Comparison of ENCODE assay signal across 23 mouse cellular contexts in the genomic region with DNA sequence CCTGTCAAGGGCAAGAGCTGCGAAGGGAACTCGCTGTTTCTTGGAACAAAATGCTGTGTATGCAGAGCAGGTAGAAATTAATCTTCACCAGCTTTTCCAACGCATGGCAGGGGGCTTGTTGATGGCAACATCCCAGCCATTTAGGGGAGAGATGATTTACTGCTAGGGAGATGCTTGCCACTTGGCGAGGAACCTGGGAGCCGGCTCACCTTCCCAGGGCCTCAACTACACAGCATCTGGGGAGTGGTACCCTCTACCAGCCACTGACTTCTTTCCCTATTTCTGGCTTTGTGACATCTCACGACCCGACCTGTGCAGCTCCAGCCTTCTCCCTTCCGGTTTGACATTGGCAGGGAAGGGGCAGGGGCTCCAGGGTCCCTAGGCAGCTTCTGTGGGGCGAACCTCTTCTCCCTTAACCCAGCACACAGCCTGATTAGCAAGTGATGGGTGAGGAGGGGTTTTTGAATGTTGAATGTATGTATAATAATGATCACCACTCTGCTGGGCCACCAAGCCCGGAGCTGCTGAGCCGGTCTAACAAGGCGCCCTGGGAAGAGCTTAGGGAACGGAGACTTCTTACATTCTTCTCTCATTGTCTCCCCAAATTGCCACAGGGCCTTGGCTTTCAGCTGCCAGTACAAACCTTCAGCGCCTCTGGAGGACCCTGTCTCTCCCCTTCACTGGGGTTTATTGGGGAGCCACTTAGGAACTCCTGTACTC. TPM values are rescaled to one million over a fixed set of nuclear protein-coding genes. Genes with fewer than 3 reads are reported as not detected.
DNase-seq lines count a peak whose midpoint lies in the region; ATAC-seq and TF ChIP-seq lines count a peak whose summit lies in the region.
"Had no signal": no experiment of that assay in that cellular context is flagged by ENCODE, and none has a peak within 500 bp of the region (broad histone marks: within the 10 kb centered on the region; RNA-seq: fewer than 3 reads in every experiment).

No protein-coding gene starts in this region.

- WGBS in intestine, postnatal 0 days = 45% methylated on average over 14 of the region's 14 CpGs
- 49% methylated on average over 14 of the region's 14 CpGs for WGBS in intestine, embryonic 15.5 days
- 5% methylated on average over 14 of the region's 14 CpGs for WGBS in embryonic facial prominence, embryonic 11.5 days
- 21% methylated on average over 14 of the region's 14 CpGs for WGBS in neural tube, embryonic 11.5 days

- no peak for TF ChIP-seq CTCF in intestine, postnatal 0 days (IDR thresholded peaks at IDR 0.05; ENCODE audit: low read depth)

- H3K9me3 ChIP-seq in intestine, postnatal 0 days (ENCODE audit: control insufficient read depth) = no peaks in the 10 kb centered on the region
- H3K9me3 ChIP-seq in intestine, embryonic 15.5 days = no peaks in the 10 kb centered on the region
- H3K9me3 ChIP-seq in embryonic facial prominence, embryonic 11.5 days (replicated peaks; ENCODE audit: control insufficient read depth, low read length) = no peaks in the 10 kb centered on the region
- no peaks in the 10 kb centered on the region for H3K9me3 ChIP-seq in neural tube, embryonic 11.5 days (ENCODE audit: control insufficient read depth, low read length)
- H3K9me3 ChIP-seq: embryonic facial prominence, embryonic 13.5 days had no signal

- 0 out of 2 replicates have a peak overlapping the region, but pooled peaks have one; percentile 36 for H3K4me3 ChIP-seq in intestine, postnatal 0 days (ENCODE audit: low read depth, low read length)
- no peak overlapping the region for H3K4me3 ChIP-seq in intestine, embryonic 15.5 days (replicated peaks)
- no peak overlapping the region for H3K4me3 ChIP-seq in embryonic facial prominence, embryonic 11.5 days (ENCODE audit: low read depth, low read length)
- no peak overlapping the region for H3K4me3 ChIP-seq in neural tube, embryonic 11.5 days (ENCODE audit: low read depth, low read length)

- H3K27ac ChIP-seq in intestine, postnatal 0 days (ENCODE audit: low read depth, low read length) = no peak overlapping the region
- no peak overlapping the region for H3K27ac ChIP-seq in intestine, embryonic 15.5 days
- H3K27ac ChIP-seq in embryonic facial prominence, embryonic 11.5 days (replicated peaks; ENCODE audit: low read depth, low read length) = no peak overlapping the region
- no peak overlapping the region for H3K27ac ChIP-seq in neural tube, embryonic 11.5 days (ENCODE audit: low read depth, low read length)
- H3K27ac ChIP-seq: embryonic facial prominence, embryonic 13.5 days had no signal

- DNase-seq in R1 (ENCODE audit: low read depth, low spot score) = peak; percentile 19
- peak; percentile 38 for DNase-seq in embryonic facial prominence, embryonic 11.5 days (ENCODE audit: low spot score)
- DNase-seq in neural tube, embryonic 11.5 days (ENCODE audit: low spot score) = peak; percentile 29
- DNase-seq in ovary, adult 18-20 months (ENCODE audit: low spot score) = no peak
- no peak for DNase-seq in adrenal gland, adult 18-20 months (ENCODE audit: low spot score in 2 of 2)
- DNase-seq: adrenal gland, postnatal 25 days; cerebellum, adult 9-10 months; heart, postnatal 4 days; kidney, adult 8-10 months; lung, postnatal 14 days; right cerebral cortex, adult 18-20 months; spleen, adult 18-20 months had no signal

- H3K27me3 ChIP-seq in intestine, postnatal 0 days (replicated peaks; ENCODE audit: control insufficient read depth, insufficient read depth, low read length) = peaks cover 98% of the 10 kb centered on the region
- H3K27me3 ChIP-seq in intestine, embryonic 15.5 days (replicated peaks) = peaks cover 92% of the 10 kb centered on the region
- H3K27me3 ChIP-seq in embryonic facial prominence, embryonic 11.5 days (ENCODE audit: control insufficient read depth, insufficient read depth, low read length) = peaks cover 89% of the 10 kb centered on the region
- H3K27me3 ChIP-seq in neural tube, embryonic 11.5 days (ENCODE audit: control insufficient read depth, insufficient read depth, low read length) = peaks cover 97% of the 10 kb centered on the region

- H3K4me2 ChIP-seq in intestine, postnatal 0 days (replicated peaks; ENCODE audit: low read depth) = no peak overlapping the region
- no peak overlapping the region for H3K4me2 ChIP-seq in intestine, embryonic 15.5 days (replicated peaks)
- no peak overlapping the region for H3K4me2 ChIP-seq in embryonic facial prominence, embryonic 11.5 days (ENCODE audit: low read depth, low read length)
- no peak overlapping the region for H3K4me2 ChIP-seq in neural tube, embryonic 11.5 days (ENCODE audit: low read depth)

- no peaks in the 10 kb centered on the region for H3K4me1 ChIP-seq in intestine, postnatal 0 days (replicated peaks; ENCODE audit: control insufficient read depth, insufficient read depth, low read length)
- H3K4me1 ChIP-seq in intestine, embryonic 15.5 days (replicated peaks) = peaks cover 22% of the 10 kb centered on the region
- H3K4me1 ChIP-seq in embryonic facial prominence, embryonic 11.5 days (ENCODE audit: control insufficient read depth, insufficient read depth, low read length) = peaks cover 6% of the 10 kb centered on the region; the same call in 1 of the 2 replicates
- peaks cover 12% of the 10 kb centered on the region for H3K4me1 ChIP-seq in neural tube, embryonic 11.5 days (ENCODE audit: control insufficient read depth, insufficient read depth, low read length)

- no peak overlapping the region for H3K9ac ChIP-seq in intestine, postnatal 0 days (ENCODE audit: low read depth, low read length)
- H3K9ac ChIP-seq in intestine, embryonic 15.5 days = no peak overlapping the region
- no peak overlapping the region for H3K9ac ChIP-seq in embryonic facial prominence, embryonic 11.5 days (replicated peaks; ENCODE audit: low read length)
- no peak overlapping the region for H3K9ac ChIP-seq in neural tube, embryonic 11.5 days (ENCODE audit: low read length)

- no peak for ATAC-seq in intestine, postnatal 0 days
- no peak for ATAC-seq in intestine, embryonic 15.5 days
- no peak for ATAC-seq in embryonic facial prominence, embryonic 11.5 days (replicated peaks; ENCODE audit: insufficient number of reproducible peaks, low FRiP score, low TSS enrichment, low read depth)
- ATAC-seq in neural tube, embryonic 11.5 days (ENCODE audit: insufficient read depth, low FRiP score, low TSS enrichment) = no peak

- no peaks in the 10 kb centered on the region for H3K36me3 ChIP-seq in intestine, postnatal 0 days (ENCODE audit: control insufficient read depth, insufficient read depth)
- no peaks in the 10 kb centered on the region for H3K36me3 ChIP-seq in intestine, embryonic 15.5 days
- H3K36me3 ChIP-seq in embryonic facial prominence, embryonic 11.5 days (replicated peaks; ENCODE audit: control insufficient read depth, insufficient read depth, low read depth, low read length) = no peaks in the 10 kb centered on the region
- H3K36me3 ChIP-seq in neural tube, embryonic 11.5 days (ENCODE audit: control insufficient read depth, insufficient read depth, low read length) = no peaks in the 10 kb centered on the region
- H3K36me3 ChIP-seq: embryonic facial prominence, embryonic 13.5 days had no signal

RNA-seq across cellular contexts. Expression of a gene that starts 4.3 kb away (rescaled TPM):
- polyA plus RNA-seq in intestine, postnatal 0 days (2015; fragmentation: Nextera tagmentation; extraction: Ambion mirVana) = 0.04 TPM in 1 of 2 replicates, not detected in the other
- polyA plus RNA-seq in intestine, embryonic 15.5 days (2015; fragmentation: Nextera tagmentation; extraction: Ambion mirVana) = 0.05 and 0.20 TPM in 2 replicates
- 0.22 and 0.67 TPM in 2 replicates for polyA plus RNA-seq in embryonic facial prominence, embryonic 11.5 days (2014; fragmentation: Nextera tagmentation; extraction: Ambion mirVana)
- 1.9 TPM in 2 replicates for polyA plus RNA-seq in neural tube, embryonic 11.5 days (2014; fragmentation: Nextera tagmentation; extraction: Ambion mirVana)
- total RNA-seq in adrenal gland, adult 18-20 months (2021) = not detected
- total RNA-seq: adrenal gland, postnatal 25 days; gastrocnemius, postnatal 4 days; heart, postnatal 4 days; left cerebral cortex, adult 18-20 months; megakaryocyte-erythroid progenitor cell, adult 5-6 weeks had no signal
- polyA plus RNA-seq: embryonic facial prominence, embryonic 13.5 days; forebrain, embryonic 11.5 days; heart, embryonic 11.5 days; large intestine, adult 2 months; liver, embryonic 16.5 days had no signal

RNA-seq across cellular contexts. Expression of a gene that starts 56.9 kb away (rescaled TPM):
- not detected in 2 replicates for polyA plus RNA-seq in intestine, postnatal 0 days (2015; fragmentation: Nextera tagmentation; extraction: Ambion mirVana)
- 0.59 and 0.61 TPM in 2 replicates for polyA plus RNA-seq in intestine, embryonic 15.5 days (2015; fragmentation: Nextera tagmentation; extraction: Ambion mirVana)
- not detected in 2 replicates for polyA plus RNA-seq in embryonic facial prominence, embryonic 11.5 days (2014; fragmentation: Nextera tagmentation; extraction: Ambion mirVana)
- polyA plus RNA-seq in neural tube, embryonic 11.5 days (2014; fragmentation: Nextera tagmentation; extraction: Ambion mirVana) = 0.11 and 0.26 TPM in 2 replicates
- not detected for total RNA-seq in adrenal gland, adult 18-20 months (2021)
- total RNA-seq: adrenal gland, postnatal 25 days; heart, postnatal 4 days; left cerebral cortex, adult 18-20 months; megakaryocyte-erythroid progenitor cell, adult 5-6 weeks had no signal
- polyA plus RNA-seq: embryonic facial prominence, embryonic 13.5 days; forebrain, embryonic 11.5 days; heart, embryonic 11.5 days; large intestine, adult 2 months; liver, embryonic 16.5 days; neural tube, embryonic 14.5 days had no signal

Comparison
In these comparisons a context has a peak if more than half of its experiments do, and no peak if none do; other contexts are left out.
1. DNase-seq: peak in R1 (single experiment), embryonic facial prominence, embryonic 11.5 days (single experiment) and neural tube, embryonic 11.5 days (single experiment); none in ovary, adult 18-20 months (single experiment) and adrenal gland, adult 18-20 months (0 of 2).